Mouse (Mus musculus): ENCODE results near the gene F5. TPM values are rescaled to one million over a fixed set of nuclear protein-coding genes. Genes with fewer than 3 reads are reported as not detected.

F5 gene
- polyA plus RNA-seq, 1 experiment: 5.7 TPM

- Histone ChIP-seq H3K9ac (ENCODE audit: low read depth, poor library complexity, severe bottlenecking) (no peak overlapping the region), H3K27me3 (ENCODE audit: control insufficient read depth, insufficient read depth, low read length, poor library complexity, severe bottlenecking) (no peaks in the 10 kb centered on the region), H3K4me3 (ENCODE audit: low read depth, low read length) (no peak overlapping the region), H3K9me3 (replicated peaks; ENCODE audit: control insufficient read depth, insufficient read depth, low read length, poor library complexity, severe bottlenecking) (no peaks in the 10 kb centered on the region), H3K36me3 (ENCODE audit: control insufficient read depth, insufficient read depth, low read length, poor library complexity, severe bottlenecking) (no peaks in the 10 kb centered on the region), H3K27ac (ENCODE audit: insufficient read depth, low read length) (no peak overlapping the region), H3K4me1 (ENCODE audit: control insufficient read depth, insufficient read depth, low read length) (no peaks in the 10 kb centered on the region)
- TF ChIP-seq EP300 (IDR thresholded peaks at IDR 0.05; ENCODE audit: insufficient read depth, low read depth, low read length) (no peak), POLR2A (IDR thresholded peaks at IDR 0.05; ENCODE audit: insufficient read depth, low read length) (no peak), CTCF (IDR thresholded peaks at IDR 0.05; ENCODE audit: low read depth, low read length) (no peak)
Observed at GRCm38 (mm10) chr1:164210899-164211298, 59.3 kb downstream of the F5 start.

GRCm38 (mm10) chr1:164212686-164213085 is 61.0 kb downstream of the F5 start:
- Histone ChIP-seq H3K4me1 (ENCODE audit: control insufficient read depth, insufficient read depth, low read length) (no peaks in the 10 kb centered on the region), H3K36me3 (ENCODE audit: control insufficient read depth, insufficient read depth, low read length, poor library complexity, severe bottlenecking) (no peaks in the 10 kb centered on the region), H3K9ac (ENCODE audit: low read depth, poor library complexity, severe bottlenecking) (no peak overlapping the region), H3K4me3 (ENCODE audit: low read depth, low read length) (no peak overlapping the region), H3K27me3 (ENCODE audit: control insufficient read depth, insufficient read depth, low read length, poor library complexity, severe bottlenecking) (no peaks in the 10 kb centered on the region), H3K27ac (ENCODE audit: insufficient read depth, low read length) (no peak overlapping the region), H3K9me3 (replicated peaks; ENCODE audit: control insufficient read depth, insufficient read depth, low read length, poor library complexity, severe bottlenecking) (no peaks in the 10 kb centered on the region)
- TF ChIP-seq POLR2A (IDR thresholded peaks at IDR 0.05; ENCODE audit: insufficient read depth, low read length) (no peak), EP300 (IDR thresholded peaks at IDR 0.05; ENCODE audit: insufficient read depth, low read depth, low read length) (no peak), CTCF (IDR thresholded peaks at IDR 0.05; ENCODE audit: low read depth, low read length) (no peak)

- Histone ChIP-seq H3K4me3 (ENCODE audit: low read depth, low read length) (no peak overlapping the region), H3K27me3 (ENCODE audit: control insufficient read depth, insufficient read depth, low read length, poor library complexity, severe bottlenecking) (no peaks in the 10 kb centered on the region), H3K9ac (ENCODE audit: low read depth, poor library complexity, severe bottlenecking) (no peak overlapping the region), H3K36me3 (ENCODE audit: control insufficient read depth, insufficient read depth, low read length, poor library complexity, severe bottlenecking) (no peaks in the 10 kb centered on the region), H3K27ac (ENCODE audit: insufficient read depth, low read length) (no peak overlapping the region), H3K4me1 (ENCODE audit: control insufficient read depth, insufficient read depth, low read length) (no peaks in the 10 kb centered on the region), H3K9me3 (replicated peaks; ENCODE audit: control insufficient read depth, insufficient read depth, low read length, poor library complexity, severe bottlenecking) (no peaks in the 10 kb centered on the region)
- no peak for TF ChIP-seq EP300 (IDR thresholded peaks at IDR 0.05; ENCODE audit: insufficient read depth, low read depth, low read length)
- no peak for TF ChIP-seq CTCF (IDR thresholded peaks at IDR 0.05; ENCODE audit: low read depth, low read length)
- TF ChIP-seq POLR2A (IDR thresholded peaks at IDR 0.05; ENCODE audit: insufficient read depth, low read length): no peak
Observed at GRCm38 (mm10) chr1:164214190-164214589, 62.6 kb downstream of the F5 start.

- Histone ChIP-seq H3K9me3 (replicated peaks; ENCODE audit: control insufficient read depth, insufficient read depth, low read length, poor library complexity, severe bottlenecking) (no peaks in the 10 kb centered on the region), H3K4me3 (ENCODE audit: low read depth, low read length) (no peak overlapping the region), H3K27ac (ENCODE audit: insufficient read depth, low read length) (no peak overlapping the region), H3K9ac (ENCODE audit: low read depth, poor library complexity, severe bottlenecking) (no peak overlapping the region), H3K27me3 (ENCODE audit: control insufficient read depth, insufficient read depth, low read length, poor library complexity, severe bottlenecking) (no peaks in the 10 kb centered on the region), H3K4me1 (ENCODE audit: control insufficient read depth, insufficient read depth, low read length) (no peaks in the 10 kb centered on the region), H3K36me3 (ENCODE audit: control insufficient read depth, insufficient read depth, low read length, poor library complexity, severe bottlenecking) (no peaks in the 10 kb centered on the region)
- TF ChIP-seq CTCF (IDR thresholded peaks at IDR 0.05; ENCODE audit: low read depth, low read length) (no peak), POLR2A (IDR thresholded peaks at IDR 0.05; ENCODE audit: insufficient read depth, low read length) (no peak), EP300 (IDR thresholded peaks at IDR 0.05; ENCODE audit: insufficient read depth, low read depth, low read length) (no peak)
Observed at GRCm38 (mm10) chr1:164215097-164215496, 63.5 kb downstream of the F5 start.

GRCm38 (mm10) chr1:164215540-164215939 is 63.9 kb downstream of the F5 start:
- no peaks in the 10 kb centered on the region for H3K36me3 ChIP-seq (ENCODE audit: control insufficient read depth, insufficient read depth, low read length, poor library complexity, severe bottlenecking)
- TF ChIP-seq EP300 (IDR thresholded peaks at IDR 0.05; ENCODE audit: insufficient read depth, low read depth, low read length): no peak
- no peak for TF ChIP-seq POLR2A (IDR thresholded peaks at IDR 0.05; ENCODE audit: insufficient read depth, low read length)
- TF ChIP-seq CTCF (IDR thresholded peaks at IDR 0.05; ENCODE audit: low read depth, low read length): no peak
- no peak overlapping the region for H3K9ac ChIP-seq (ENCODE audit: low read depth, poor library complexity, severe bottlenecking)
- H3K9me3 ChIP-seq (replicated peaks; ENCODE audit: control insufficient read depth, insufficient read depth, low read length, poor library complexity, severe bottlenecking): no peaks in the 10 kb centered on the region
- H3K27ac ChIP-seq (ENCODE audit: insufficient read depth, low read length): no peak overlapping the region
- H3K4me3 ChIP-seq (ENCODE audit: low read depth, low read length): no peak overlapping the region
- H3K27me3 ChIP-seq (ENCODE audit: control insufficient read depth, insufficient read depth, low read length, poor library complexity, severe bottlenecking): no peaks in the 10 kb centered on the region
- no peaks in the 10 kb centered on the region for H3K4me1 ChIP-seq (ENCODE audit: control insufficient read depth, insufficient read depth, low read length)

- Histone ChIP-seq H3K27ac (ENCODE audit: insufficient read depth, low read length) (no peak overlapping the region), H3K4me3 (ENCODE audit: low read depth, low read length) (no peak overlapping the region), H3K4me1 (ENCODE audit: control insufficient read depth, insufficient read depth, low read length) (no peaks in the 10 kb centered on the region), H3K27me3 (ENCODE audit: control insufficient read depth, insufficient read depth, low read length, poor library complexity, severe bottlenecking) (no peaks in the 10 kb centered on the region), H3K9ac (ENCODE audit: low read depth, poor library complexity, severe bottlenecking) (no peak overlapping the region), H3K9me3 (replicated peaks; ENCODE audit: control insufficient read depth, insufficient read depth, low read length, poor library complexity, severe bottlenecking) (no peaks in the 10 kb centered on the region), H3K36me3 (ENCODE audit: control insufficient read depth, insufficient read depth, low read length, poor library complexity, severe bottlenecking) (no peaks in the 10 kb centered on the region)
- TF ChIP-seq POLR2A (IDR thresholded peaks at IDR 0.05; ENCODE audit: insufficient read depth, low read length) (no peak), CTCF (IDR thresholded peaks at IDR 0.05; ENCODE audit: low read depth, low read length) (no peak), EP300 (IDR thresholded peaks at IDR 0.05; ENCODE audit: insufficient read depth, low read depth, low read length) (no peak)
Observed at GRCm38 (mm10) chr1:164217791-164218685, 66.4 kb downstream of the F5 start.

All from ES-Bruce4 (cell line).